Mouse (Mus musculus) left cerebral cortex, postnatal 36 days (tissue): ENCODE measurements around the gene Smlr1. TPM values are rescaled to one million over a fixed set of nuclear protein-coding genes. Genes with fewer than 3 reads are reported as not detected.
A peak's percentile ranks its signal among the peaks of the same experiment; 100 is the strongest.

ENCODE experiments used
- DNase-seq, 2 experiments: peaks; one replicate each; pipeline ENCODE4 v3.0.0; 2021 to 2022; ENCODE audit warnings: low spot score in 2 of 2, mixed read lengths in 1 of 2
- intact Hi-C: fragments of 180-260 bp; cut with DNase I; formaldehyde crosslinking; loops from one replicate; pipeline ENCODE4 v1.15.1; 2025
- total RNA-seq, 2 experiments: library from RNA; stranded (reverse); gene quantifications; 2 replicates each; pipeline ENCODE4 v1.2.3; 2021

Smlr1 gene
- total RNA-seq, 2 experiments from 2014 or later: not detected

DNA sequence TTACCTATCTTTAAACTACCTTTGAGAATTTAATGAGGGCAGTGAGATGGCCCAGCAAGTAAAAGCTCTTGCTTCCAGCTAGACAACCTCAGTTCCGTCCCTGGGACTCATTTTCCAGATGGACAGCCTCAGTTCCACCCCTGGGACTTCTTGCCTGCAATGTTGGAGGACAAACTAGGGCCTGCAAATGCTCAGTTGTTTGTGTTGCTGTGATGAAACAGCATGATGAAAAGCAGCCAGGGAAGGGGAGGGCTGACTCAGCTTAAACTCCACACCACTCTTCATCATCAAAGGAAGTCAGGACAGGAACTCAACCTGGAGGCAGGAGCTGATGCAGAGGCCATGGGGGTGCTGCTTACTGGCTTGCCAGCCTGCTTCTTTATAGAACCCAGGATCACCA is 22.2 kb downstream of the Smlr1 start:
- DNase-seq: no peak
- intact Hi-C loops: no loop called here

DNA sequence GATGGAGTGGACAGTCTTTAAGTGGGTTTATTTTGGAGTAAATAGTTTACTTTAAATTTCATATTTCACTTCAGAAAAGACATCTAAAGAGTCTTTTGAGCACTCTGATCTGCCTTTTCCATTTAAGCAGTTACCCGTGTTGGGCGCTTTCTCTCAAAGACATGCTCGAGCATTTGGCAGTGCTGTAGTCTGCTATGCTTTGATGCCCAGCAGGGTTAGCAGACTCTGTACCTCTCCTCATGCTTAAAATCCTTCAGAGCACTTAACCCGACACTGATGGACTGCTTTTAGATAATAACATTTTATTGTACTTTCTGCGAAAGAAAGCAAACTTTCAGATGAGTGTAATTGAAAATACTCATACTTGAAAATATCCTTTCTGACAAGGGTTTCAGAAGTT is 32.8 kb downstream of the Smlr1 start:
- DNase-seq: no peak
- intact Hi-C loops: no loop called here

DNA sequence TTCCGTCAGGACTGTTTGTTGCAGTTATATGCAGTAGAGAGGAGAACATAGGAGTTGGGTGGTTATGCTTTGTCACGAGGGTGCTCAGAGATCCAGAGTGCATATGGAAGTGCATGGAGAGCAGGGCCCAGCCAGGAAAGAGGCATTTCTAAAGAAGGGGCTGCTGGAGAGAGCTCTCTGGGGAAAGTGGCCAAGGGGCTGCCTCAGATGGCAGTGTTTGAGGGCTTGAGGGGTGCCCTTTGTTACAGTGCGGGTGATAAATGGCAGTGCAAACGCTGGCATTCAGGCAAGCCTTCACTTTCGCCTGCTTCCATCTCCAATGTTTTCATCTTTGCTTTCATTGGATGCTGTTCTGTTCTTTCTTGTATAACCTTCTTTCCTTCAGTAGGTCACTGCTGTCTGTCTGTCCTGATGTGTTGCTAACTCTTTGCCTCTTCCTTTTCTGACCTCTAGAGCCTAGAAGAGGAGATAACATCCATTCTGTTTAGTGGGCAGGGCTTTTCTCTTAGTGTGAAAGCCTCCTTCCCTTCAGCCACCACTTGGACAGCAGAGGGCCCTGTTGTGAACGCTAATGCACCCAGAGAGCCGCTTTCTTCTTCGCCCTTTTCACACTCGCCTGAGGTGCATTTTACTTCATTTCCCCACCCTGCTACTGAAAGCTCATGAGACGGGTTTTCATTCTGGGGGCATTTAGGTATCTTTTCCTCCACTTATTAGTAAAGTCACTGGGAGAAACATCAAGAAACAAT is 36.6 kb downstream of the Smlr1 start:
- DNase-seq: no peak
- intact Hi-C loops: no loop called here

DNA sequence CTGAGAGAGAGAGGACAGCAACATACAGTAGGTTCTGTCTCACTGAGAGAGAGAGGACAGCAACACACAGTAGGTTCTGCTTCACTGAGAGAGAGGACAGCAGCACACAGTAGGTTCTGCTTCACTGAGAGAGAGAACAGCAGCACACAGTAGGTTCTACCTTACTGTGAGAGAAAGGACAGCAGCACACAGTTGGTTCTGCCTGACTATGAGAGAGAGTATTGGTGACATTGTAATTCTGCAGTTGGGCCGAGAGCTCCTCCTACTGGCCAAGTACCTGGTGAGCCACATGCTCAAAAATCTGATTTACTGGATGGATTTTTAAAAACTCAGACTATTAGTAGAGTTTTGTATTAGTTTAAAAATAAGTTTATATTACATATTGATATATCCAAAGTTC is 47.6 kb downstream of the Smlr1 start:
- intact Hi-C loops: loop anchor here (2.0 kb wide), 1 partner anchor 220 kb away; no protein-coding TSS in a partner anchor
- DNase-seq: peak; percentile 46 to 65

DNA sequence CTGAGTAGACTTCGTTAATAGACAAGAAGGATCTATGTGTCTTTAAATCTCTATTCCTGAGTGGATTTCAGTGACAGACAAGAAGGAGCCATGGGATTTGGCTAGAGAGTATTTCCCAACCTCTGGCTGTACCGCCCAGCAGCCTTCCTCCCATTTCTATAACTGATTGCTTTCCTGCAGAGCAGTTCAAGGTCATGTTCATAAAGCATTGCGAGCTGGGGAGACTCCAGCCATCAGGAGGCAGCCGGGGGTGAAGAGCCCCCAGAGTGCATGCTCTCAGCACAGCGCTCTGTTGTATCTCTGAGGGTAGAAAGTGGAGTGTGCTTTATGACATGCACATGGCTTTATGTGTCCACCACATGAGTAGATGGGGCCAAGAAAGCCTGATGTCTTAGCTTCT is 53.3 kb downstream of the Smlr1 start:
- intact Hi-C loops: no loop called here
- DNase-seq: no peak

DNA sequence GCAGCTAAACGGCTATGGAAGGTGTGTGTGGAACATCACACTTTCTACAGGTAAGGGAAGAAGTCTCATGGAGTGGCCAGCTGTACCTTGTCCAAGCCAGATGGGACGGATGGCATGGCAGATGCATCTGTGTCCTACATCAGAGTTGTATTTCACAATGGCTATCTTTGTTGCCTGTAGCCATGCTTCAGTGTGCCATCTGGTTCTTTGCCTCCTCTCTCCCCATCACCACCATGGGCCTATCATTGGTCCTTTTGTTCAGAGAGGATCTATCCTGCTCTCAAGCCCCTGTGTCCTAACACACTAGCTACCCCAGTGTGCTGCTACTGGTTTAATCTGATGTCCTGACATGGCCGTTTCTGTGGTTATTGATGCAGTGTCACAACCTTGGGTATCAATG is 56.4 kb downstream of the Smlr1 start:
- intact Hi-C loops: no loop called here
- no peak for DNase-seq

Other genes with a start within 250 kb of the Smlr1 start
- 10 to 100 TPM; 58.5 to 65.0 TPM for gene Akap7, start 228.4 kb downstream of the Smlr1 start, total RNA-seq
- 100 to 1,000 TPM; 118 to 145 TPM for gene Epb41l2, start 176.5 kb downstream of the Smlr1 start, total RNA-seq